Mouse (Mus musculus) CD4-positive helper T cell, adult 2 months (primary cell): Measurements from ENCODE around the gene Me3.
"Not testable (repeated sequence)": the region's sequence is repeated elsewhere in the genome, so short reads cannot be mapped to it uniquely, and the experiment has no call there.

ENCODE experiments used
- DNase-seq: peaks from one replicate; pipeline ENCODE4 v3.0.0-alpha.2; 2012; ENCODE audit warnings: low read depth, missing footprints, low spot score

Me3 gene

GRCm38 (mm10) chr7:89728393-89728792, 96.2 kb downstream of the Me3 start:
- DNase-seq: no peak

GRCm38 (mm10) chr7:89730514-89730913, 98.3 kb downstream of the Me3 start:
- DNase-seq: no peak

GRCm38 (mm10) chr7:89731115-89731514, 98.9 kb downstream of the Me3 start:
- DNase-seq: not testable (repeated sequence)

- DNase-seq: no peak
Observed at GRCm38 (mm10) chr7:89748415-89748814, 116.2 kb downstream of the Me3 start.

GRCm38 (mm10) chr7:89749183-89749582, 117.0 kb downstream of the Me3 start:
- DNase-seq: no peak

GRCm38 (mm10) chr7:89766678-89767508, 134.7 kb downstream of the Me3 start:
- no peak for DNase-seq

GRCm38 (mm10) chr7:89769106-89769896, 137.1 kb downstream of the Me3 start:
- DNase-seq: no peak

GRCm38 (mm10) chr7:89770021-89770420, 137.8 kb downstream of the Me3 start:
- no peak for DNase-seq

- no peak for DNase-seq
Observed at GRCm38 (mm10) chr7:89772906-89773305, 140.7 kb downstream of the Me3 start.

- no peak for DNase-seq
Observed at GRCm38 (mm10) chr7:89773352-89773921, 141.2 kb downstream of the Me3 start.

GRCm38 (mm10) chr7:89773926-89774325, 141.7 kb downstream of the Me3 start:
- DNase-seq: no peak

- no peak for DNase-seq
Observed at GRCm38 (mm10) chr7:89775848-89776247, 143.7 kb downstream of the Me3 start.

GRCm38 (mm10) chr7:89781391-89781790, 149.2 kb downstream of the Me3 start:
- no peak for DNase-seq

- no peak for DNase-seq
Observed at GRCm38 (mm10) chr7:89787735-89788134, 155.5 kb downstream of the Me3 start.

- DNase-seq: no peak
Observed at GRCm38 (mm10) chr7:89792576-89792975, 160.4 kb downstream of the Me3 start.

- DNase-seq: no peak
Observed at GRCm38 (mm10) chr7:89795366-89795765, 163.2 kb downstream of the Me3 start.

GRCm38 (mm10) chr7:89796351-89796801, 164.2 kb downstream of the Me3 start:
- no peak for DNase-seq

- DNase-seq: no peak
Observed at GRCm38 (mm10) chr7:89798358-89799020, 166.3 kb downstream of the Me3 start.

- DNase-seq: no peak
Observed at GRCm38 (mm10) chr7:89802447-89802846, 170.3 kb downstream of the Me3 start.

GRCm38 (mm10) chr7:89803966-89804365, 171.8 kb downstream of the Me3 start:
- DNase-seq: no peak

- DNase-seq: no peak
Observed at GRCm38 (mm10) chr7:89809400-89809799, 177.2 kb downstream of the Me3 start.
